Mouse (Mus musculus): ENCODE results near the gene H2-Eb2. TPM values are rescaled to one million over a fixed set of nuclear protein-coding genes. Genes with fewer than 3 reads are reported as not detected.
"Not testable (repeated sequence)": the region's sequence is repeated elsewhere in the genome, so short reads cannot be mapped to it uniquely, and the experiment has no call there.

Gene H2-Eb2
- total RNA-seq, 2 experiments from 2014 or later: not detected

DNA sequence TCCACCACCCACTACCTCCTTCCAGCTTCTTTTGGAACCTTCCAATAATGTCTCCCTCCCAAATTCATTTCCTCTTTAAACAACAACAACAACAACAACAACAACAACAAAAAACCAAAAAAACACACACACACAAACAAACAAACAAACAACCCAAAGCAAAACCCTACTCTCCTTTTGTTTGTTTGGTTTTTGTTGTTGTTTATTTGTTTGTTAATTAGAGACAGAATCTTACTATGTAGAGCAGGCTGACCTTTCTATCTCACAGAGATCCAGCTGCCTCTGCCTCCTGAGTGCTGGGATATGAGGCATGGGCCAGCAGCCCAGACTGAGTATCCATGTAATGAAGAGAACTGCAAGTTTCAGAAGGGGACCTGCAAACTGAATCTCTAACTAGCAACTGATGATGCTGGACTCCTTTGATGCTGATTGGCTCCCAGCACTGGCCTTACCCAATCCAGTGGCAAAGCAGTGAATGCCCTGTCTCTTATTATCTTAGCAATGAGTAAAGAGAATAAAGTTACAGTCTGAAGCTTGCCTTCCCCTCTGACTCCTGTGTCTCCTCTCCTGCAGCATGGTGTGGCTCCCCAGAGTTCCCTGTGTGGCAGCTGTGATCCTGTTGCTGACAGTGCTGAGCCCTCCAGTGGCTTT lies 20.0 kb upstream of the H2-Eb2 start, which contains the start of gene H2-Eb1:
Gene H2-Eb1, plus strand, starts transcription at position 488 of the 651 bp plus-strand sequence.
- intact Hi-C loops (cut with DNase I): no loop called here
- peak; percentile 77 to 81 for DNase-seq

DNA sequence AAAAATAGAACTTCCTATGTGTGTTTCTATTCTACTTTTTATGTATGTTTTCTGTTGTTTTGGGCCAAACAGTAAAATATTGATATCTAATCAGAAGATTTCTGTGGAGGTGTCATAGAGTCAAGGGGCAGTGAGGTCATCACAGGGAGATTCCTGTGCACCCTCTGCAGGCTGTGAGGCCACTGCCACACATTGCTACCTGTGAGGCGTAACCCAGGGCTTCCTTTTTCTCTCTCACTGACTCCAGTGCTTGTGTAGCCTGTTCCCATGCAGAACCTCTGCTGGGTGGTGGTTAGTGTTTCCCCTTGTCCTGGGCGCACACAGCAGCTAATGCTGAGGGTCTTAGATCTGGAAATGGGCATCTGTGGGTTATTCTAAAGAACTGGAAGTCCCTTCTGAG lies 19.1 kb upstream of the H2-Eb2 start:
- no peak for DNase-seq
- intact Hi-C loops (cut with DNase I): no loop called here

DNA sequence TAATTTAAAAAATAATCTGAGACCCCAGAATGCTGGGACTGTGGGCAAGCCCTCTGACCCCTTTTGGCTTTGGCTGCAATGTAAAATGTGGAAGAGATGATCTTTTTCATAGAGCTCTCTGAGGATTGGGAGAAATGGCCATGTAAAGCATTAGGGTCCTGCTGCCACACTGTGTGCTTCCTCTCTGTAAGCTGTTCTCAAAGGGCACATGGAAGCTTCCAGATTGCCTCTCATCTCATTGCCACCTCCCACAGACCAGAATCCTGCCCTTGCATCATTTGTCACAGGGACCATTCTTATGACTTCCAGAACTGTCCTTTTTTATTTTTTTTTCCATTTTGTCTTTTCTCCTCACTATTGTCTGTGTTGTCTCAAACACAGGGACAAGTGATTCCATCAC lies 18.2 kb upstream of the H2-Eb2 start:
- DNase-seq: no peak
- intact Hi-C loops (cut with DNase I): no loop called here

DNA sequence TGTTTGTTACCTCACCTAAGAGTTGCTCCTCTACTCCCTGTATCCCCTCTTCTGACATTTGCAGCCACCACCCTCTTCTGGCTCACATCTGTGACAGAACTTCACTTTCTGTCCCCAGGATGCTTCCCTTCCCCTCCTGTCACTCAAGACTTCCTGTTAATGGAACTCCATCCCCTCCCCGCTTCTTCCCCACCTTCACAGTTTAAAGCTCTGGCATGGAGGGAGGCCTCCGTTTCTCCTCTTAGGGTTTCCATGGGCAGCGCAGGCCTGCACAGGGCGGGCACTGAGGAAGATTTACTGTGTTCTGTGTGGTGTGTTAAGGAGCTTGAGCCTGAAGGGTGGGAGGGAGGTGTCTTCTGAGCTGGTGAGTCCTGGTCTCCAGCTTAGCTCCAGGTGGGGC lies 17.3 kb upstream of the H2-Eb2 start:
- DNase-seq: no peak
- intact Hi-C loops (cut with DNase I): no loop called here

DNA sequence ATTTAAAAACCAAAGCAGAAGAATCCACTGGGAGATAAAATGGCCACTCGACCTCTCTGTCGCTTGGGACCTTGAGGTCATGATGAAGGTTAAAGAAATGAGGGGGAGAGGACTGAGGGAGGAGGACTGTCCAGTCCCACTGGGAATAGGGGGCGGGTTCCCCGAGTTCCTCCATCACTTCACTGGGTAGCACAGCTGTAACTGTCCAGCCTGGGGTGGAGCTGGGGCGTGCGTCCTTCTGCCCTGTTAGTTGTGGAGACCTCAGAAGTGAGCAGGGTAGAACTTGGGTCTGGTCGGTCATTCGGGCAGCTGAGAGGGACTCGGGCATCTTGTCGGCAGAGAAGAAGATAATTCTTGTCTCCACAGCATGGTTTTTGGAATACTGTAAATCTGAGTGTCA lies 16.2 kb upstream of the H2-Eb2 start:
- no peak for DNase-seq
- intact Hi-C loops (cut with DNase I): no loop called here

DNA sequence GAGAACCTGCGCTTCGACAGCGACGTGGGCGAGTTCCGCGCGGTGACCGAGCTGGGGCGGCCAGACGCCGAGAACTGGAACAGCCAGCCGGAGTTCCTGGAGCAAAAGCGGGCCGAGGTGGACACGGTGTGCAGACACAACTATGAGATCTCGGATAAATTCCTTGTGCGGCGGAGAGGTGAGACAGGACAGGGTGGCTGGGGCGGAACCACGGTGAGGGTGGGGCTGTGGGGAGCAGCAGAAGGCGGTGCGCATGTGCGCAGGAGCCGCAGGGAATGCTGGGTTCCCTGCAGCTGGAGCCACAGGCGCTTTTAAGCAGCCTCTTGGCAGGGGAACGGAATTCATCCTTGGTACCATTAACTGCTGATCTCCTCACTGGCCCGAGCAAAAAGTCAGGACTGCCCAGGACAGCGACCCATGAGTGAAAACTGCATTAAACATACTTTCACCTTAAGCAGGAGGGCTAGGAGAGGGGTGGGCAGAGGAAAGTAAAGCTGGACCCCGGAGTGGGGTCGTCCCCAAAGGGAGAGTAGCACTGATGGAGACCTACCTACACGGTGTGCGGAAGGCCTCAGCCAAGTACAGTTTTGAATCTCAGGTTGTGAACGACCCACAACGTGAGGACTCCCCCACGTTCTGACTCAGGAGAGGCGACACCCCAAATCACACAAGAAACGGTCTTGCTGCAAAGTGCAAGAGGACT lies 15.6 kb upstream of the H2-Eb2 start:
- intact Hi-C loops (cut with DNase I): loop anchor here (5.0 kb wide), 1 partner anchor 138 kb away; no protein-coding TSS in a partner anchor
- peak; percentile 68 to 70 for DNase-seq

DNA sequence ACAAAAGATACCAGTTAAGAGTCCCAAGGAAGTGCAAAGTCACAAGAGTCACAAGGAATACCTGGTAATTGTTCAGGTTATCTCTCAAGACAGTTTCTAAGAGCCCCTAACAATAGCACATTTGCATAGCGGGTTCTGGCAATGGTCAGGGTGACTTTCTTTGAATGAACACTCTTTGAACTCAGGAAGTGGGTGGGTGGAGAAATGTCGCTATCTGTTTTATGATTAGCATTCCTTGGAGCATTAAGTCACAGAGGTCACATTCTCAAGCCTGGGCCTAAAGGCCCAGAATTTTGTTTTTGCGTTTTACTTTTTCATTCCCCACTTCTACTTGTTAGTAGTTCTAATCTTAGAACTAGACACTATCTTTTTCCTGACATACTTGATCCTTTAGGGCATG lies 14.9 kb upstream of the H2-Eb2 start:
- not testable (repeated sequence) for DNase-seq
- intact Hi-C loops (cut with DNase I): loop anchor here (5.0 kb wide), 1 partner anchor 138 kb away; no protein-coding TSS in a partner anchor

DNA sequence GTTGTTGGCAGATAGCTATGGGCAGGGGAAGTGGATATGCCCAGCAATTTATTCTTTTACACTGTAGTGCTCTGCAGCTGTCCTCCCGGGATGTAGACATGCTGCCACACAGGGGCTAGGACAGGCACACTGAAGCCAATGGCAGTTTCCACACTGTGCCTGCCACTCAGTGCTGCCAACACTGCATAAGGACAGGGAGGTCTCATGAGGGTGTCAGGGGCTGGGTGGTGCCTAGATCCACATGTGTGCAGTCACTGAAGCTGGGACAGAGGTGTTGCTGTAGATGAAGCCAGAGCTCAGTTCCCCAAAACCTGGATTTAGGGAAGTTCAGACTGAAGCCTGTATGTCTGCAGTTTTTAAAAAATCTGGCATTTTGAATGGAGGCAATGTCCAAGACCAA lies 13.3 kb upstream of the H2-Eb2 start:
- intact Hi-C loops (cut with DNase I): loop anchor here (5.0 kb wide), 1 partner anchor 140 kb away; no protein-coding TSS in a partner anchor
- DNase-seq: no peak

DNA sequence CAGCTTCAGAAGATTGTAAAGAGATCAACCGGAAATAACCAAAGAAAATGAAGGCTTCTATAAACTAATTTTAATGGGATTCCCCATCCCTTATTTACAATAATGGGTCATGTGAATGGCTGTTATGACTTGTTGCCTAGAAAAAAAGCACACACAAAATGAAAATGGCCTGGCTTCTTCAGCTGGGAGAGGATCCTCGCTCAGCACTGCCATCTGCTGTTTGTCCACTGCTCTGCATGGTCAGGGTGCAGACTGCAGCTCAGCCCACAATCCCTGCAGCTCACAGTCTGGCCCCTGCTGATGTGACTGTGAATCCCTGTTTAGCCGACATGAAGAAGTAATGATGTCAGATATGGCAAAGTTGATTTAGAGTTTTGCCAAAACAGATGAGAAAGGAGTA lies 12.1 kb upstream of the H2-Eb2 start:
- peak; percentile 75 to 82 for DNase-seq
- intact Hi-C loops (cut with DNase I): loop anchor here (1.0 to 5.0 kb wide), 2 partner anchors 63 to 141 kb away; no protein-coding TSS in a partner anchor

DNA sequence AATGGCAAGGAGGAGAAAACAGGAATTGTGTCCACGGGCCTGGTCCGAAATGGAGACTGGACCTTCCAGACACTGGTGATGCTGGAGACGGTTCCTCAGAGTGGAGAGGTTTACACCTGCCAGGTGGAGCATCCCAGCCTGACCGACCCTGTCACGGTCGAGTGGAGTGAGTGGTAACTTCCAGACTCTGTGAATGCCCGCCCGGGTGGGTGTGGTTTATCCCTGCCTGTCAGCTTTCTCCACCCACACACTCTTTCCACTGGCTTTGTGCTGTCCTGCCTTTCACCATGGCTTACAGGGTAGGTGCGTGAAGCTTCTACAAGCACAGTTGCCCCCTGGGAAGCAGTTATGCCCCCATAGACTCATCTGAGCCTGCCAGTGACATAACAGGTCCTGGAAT lies 11.2 kb upstream of the H2-Eb2 start:
- DNase-seq: no peak
- intact Hi-C loops (cut with DNase I): loop anchor here (5.0 kb wide), 1 partner anchor 142 kb away; no protein-coding TSS in a partner anchor

DNA sequence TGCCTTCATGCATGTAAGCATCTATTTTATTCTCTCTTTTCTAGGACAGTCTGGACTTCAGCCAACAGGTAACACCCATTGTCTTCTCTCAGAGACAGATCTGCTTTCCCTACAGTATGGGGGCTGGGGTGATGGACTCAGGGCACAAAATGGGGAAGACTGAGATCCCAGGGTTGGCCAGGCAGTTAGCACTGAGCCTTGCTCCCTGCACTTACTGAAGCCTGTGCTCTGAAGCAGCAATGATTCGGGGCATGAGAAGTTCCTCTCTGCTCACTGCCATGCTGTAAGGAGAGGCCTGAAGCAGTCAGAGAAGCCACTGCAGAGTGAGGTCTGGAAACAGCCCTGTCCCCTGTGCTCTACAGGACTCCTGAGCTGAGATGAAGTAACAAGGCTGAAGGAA lies 10.0 kb upstream of the H2-Eb2 start:
- no peak for DNase-seq
- intact Hi-C loops (cut with DNase I): no loop called here

DNA sequence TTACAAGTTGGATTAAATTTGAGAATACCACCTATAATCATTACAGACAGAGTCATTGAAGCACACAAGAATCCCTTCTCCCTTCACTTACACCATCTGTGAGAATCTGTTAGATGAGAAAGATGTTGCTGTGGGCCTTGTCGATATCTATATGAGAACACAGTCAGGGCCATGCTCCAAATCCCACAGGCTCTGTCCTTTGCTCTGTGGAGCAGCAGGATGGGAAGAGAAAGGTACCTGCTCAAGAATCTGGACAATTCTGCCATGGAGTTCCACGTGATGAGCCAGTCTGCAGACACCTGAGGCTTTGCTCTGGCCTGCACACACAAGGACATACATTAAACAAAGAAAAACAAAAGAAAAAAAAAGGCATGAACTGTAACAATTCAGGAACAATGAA lies 8.8 kb upstream of the H2-Eb2 start:
- no peak for DNase-seq
- intact Hi-C loops (cut with DNase I): no loop called here

DNA sequence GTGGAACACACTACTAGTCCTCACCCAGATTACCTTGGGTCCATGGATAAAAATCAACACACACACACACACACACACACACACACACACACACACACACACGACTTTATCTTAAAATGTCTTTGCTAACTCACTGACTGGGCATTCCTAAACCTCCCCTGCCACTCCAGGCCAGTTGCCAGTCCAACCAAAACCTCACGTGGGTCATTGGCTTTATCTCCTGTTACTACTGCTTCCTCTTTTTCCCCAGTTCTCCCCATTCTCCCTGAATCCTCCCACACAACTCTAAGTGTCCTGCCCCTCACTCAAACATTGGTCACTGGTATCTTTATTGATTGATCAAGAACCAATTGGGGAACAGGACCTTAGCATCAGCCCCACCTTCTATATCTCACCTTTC lies 8.2 kb upstream of the H2-Eb2 start:
- intact Hi-C loops (cut with DNase I): no loop called here
- no peak for DNase-seq

DNA sequence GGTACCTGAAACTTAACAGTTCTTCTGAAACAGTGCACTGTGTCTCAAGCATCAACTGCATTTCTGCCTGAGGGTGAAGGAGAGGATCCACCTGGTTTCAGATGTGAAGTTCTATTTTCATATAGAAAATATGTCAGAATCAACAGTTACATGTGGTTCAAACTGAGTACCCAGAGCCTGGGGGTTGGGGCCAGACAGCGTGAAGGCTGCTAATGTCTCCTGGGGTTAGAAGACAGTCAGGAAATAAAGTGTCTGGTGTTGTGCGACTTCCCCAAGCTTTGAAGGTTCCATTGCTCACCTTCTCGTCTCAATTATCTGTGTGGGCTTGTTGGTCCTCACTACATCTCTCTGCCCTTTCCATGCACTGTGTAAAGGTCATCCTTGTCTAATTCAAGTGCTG lies 908 bp downstream of the H2-Eb2 start:
- DNase-seq: no peak
- intact Hi-C loops (cut with DNase I): no loop called here

DNA sequence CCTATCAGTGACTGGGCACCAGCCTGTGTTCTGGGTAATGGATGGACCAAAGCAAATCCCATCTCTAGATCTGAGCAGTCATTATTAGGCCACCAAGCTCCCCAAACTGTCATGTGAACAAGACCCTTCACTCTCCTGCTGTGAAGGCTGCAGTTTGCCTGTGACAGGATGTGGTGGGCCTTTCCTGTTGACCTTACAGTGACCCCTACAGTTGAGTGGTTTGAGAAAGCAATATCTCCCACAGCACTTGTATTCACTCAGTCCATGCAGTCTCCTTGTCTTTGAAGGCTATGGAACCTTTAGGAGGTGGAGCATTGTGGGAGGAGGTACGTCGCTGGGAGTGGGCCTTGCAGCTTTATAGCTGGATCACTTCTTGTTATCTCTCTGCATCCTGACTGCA lies 4.3 kb downstream of the H2-Eb2 start:
- intact Hi-C loops (cut with DNase I): no loop called here
- no peak for DNase-seq

DNA sequence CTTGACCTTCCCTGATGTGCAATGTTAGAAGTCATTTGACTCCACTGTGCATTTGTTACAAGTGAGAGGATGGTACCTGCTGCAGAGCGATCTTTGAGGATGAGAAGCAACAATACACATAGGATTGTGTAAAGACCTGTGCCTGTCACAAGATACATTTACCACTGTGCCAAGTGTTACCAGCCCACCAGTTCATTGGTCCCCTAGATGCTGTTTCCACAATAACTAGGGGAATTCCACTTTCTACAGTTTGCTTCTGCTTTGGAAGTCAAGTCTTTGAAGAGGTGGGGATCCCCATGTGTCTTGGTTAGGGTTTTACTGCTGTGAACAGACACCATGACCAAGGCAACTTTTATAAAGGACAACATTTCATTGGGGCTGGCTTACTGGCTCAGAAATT lies 5.7 kb downstream of the H2-Eb2 start:
- intact Hi-C loops (cut with DNase I): no loop called here
- DNase-seq: no peak

DNA sequence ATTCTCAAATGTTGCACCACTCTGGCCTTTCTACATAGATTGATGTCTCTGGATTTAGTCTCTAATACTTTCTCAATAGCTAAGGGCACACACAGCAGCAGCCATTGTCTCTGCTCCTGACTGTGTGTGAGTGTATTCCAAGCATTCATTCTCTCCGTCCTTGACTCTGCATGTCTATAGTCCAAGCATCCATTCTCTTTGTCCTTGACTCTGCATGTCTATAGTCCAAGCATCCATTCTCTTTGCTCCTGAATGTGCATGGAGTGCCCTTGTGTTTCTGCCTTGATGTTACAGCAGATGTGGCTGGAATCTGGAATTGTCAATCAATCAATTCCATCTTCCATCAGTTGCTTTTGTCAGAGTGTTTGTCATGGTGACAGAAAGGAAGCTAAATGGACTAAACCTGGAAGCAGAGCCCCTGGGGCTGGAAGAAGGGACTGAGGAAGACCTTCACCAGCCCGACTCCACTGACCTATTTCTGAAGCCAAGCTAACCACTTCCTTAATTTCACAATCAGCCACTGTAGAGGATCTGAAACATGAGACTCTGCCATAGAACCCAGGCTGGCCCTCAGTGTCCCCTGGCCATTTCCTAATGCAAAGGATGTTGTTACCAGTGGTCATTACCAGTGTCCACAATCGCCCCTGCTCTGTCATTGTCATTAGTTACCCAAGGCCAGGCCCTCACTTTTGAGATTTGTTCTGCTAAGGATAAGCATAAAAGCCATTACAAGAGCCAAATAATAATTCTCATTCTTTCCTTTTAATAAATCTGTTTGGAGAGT lies 15.3 kb downstream of the H2-Eb2 start:
- no peak for DNase-seq
- intact Hi-C loops (cut with DNase I): no loop called here

DNA sequence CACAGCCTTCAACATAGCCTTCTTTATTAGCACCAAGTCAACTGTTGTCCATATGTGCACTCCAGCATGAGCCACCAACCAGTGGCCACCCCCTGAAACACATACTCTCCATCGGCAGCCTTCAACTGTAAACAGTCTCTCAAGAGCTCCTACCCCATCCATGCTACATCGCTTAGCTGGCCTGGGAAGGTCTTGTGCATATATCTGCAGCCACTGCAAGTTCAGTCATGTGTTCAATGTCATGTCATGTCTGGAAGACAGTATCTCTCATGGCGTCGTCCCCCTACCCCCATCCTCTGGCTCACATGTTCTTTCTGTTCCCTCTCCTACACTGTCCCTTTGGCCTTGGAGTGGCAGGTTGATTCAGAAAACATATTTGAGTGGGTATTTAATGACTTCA lies 19.4 kb downstream of the H2-Eb2 start:
- no peak for DNase-seq
- intact Hi-C loops (cut with DNase I): loop anchor here (5.0 kb wide), 1 partner anchor 173 kb away; no protein-coding TSS in a partner anchor

DNA sequence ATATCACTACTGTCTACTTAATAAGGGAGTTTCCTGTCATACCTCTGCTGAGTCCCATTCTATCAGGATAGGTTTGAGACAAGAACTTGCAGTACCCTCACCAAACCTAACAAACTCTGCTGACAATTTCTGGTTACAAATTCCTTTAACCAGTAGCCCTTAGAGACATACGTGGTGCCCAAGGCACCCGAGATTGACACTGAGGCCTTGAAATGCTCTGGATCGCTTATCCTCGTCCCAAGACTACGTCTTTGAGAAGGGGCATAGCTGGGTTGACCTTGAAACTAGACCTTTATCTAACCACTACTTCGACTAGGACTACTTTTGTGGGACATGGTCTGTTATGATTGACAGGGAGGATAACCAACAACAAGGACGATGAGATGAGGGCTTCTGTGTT lies 20.0 kb downstream of the H2-Eb2 start:
- no peak for DNase-seq
- intact Hi-C loops (cut with DNase I): loop anchor here (5.0 kb wide), 1 partner anchor 173 kb away; no protein-coding TSS in a partner anchor

DNA sequence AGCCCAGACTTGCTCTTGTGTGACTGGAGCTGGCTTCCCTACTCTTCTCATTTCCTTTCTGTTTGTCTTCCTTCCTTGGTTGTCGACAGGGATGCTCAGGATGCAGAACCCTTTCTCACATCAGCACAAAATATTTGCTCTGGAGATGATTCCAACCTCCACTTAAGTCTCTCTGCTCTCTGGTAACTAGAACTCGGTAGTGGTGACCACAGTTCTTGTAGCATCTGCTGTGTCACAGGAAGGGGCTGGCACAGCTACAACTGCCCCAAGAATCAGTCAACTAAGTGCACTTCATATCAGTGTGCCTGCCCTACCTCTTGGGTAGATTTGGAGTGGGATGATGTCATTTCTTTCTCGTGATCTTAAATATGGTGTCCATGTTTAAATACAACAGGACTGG lies 20.6 kb downstream of the H2-Eb2 start:
- no peak for DNase-seq
- intact Hi-C loops (cut with DNase I): loop anchor here (5.0 kb wide), 1 partner anchor 174 kb away; no protein-coding TSS in a partner anchor

All from heart, postnatal 36 days (tissue).